Comparison of ENCODE assay signal across 9 mouse cellular contexts in the genomic region with DNA sequence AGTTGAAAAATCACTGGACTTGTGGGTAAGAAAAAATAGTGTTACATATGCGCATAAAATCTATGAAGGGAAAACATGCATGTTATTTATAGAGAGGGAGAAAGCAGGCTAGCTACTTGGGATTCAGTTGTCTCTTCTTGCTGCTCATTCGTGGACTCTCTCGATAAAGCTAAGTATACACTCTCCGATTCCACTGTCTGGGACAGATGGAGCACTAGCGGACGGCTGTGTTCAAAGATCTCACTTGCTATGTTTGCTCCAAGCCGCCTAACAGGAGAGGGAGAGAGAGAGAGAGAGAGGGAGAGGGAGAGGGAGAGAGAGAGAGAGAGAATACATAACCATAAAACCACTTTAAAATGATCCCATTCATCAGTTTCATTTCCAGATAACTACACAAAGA. TPM values are rescaled to one million over a fixed set of nuclear protein-coding genes. Genes with fewer than 3 reads are reported as not detected.
DNase-seq lines count a peak whose midpoint lies in the region.
"Had no signal": no experiment of that assay in that cellular context is flagged by ENCODE, and none has a peak within 500 bp of the region (broad histone marks: within the 10 kb centered on the region; RNA-seq: fewer than 3 reads in every experiment).

No protein-coding gene starts in this region.

- intact Hi-C loops in left cerebral cortex, postnatal 25 days (cut with DNase I) = no loop called here
- intact Hi-C loops in left cerebral cortex, postnatal 36 days (cut with DNase I) = no loop called here

- peak; percentile 27 for DNase-seq in heart, adult 11 months
- DNase-seq in heart, adult 18-20 months = no peak
- DNase-seq in left cerebral cortex, postnatal 25 days (ENCODE audit: low spot score in 2 of 2) = peak; percentile 16 to 57
- DNase-seq in left cerebral cortex, postnatal 36 days (ENCODE audit: low spot score in 2 of 2) = no peak
- DNase-seq in brain, embryonic 18.5 days (ENCODE audit: low read depth, low spot score) = peak; percentile 59
- no peak for DNase-seq in T-cell, adult 2 months (ENCODE audit: low spot score)
- DNase-seq: adrenal gland, postnatal 10 days; cerebellum, adult 2 months; cerebellum, postnatal 10 days had no signal

RNA-seq across cellular contexts. Expression of gene Sfr1, which starts 48.7 kb away (rescaled TPM):
- 10 to 100 TPM; 66.0 to 71.0 TPM for total RNA-seq in heart, adult 18-20 months (2021)
- 10 to 100 TPM; 92.2 to 96.6 TPM for total RNA-seq in left cerebral cortex, postnatal 25 days (2021)
- total RNA-seq in left cerebral cortex, postnatal 36 days (2021) = 10 to 100 TPM; 83.9 to 90.7 TPM

Comparison
In these comparisons a context has a peak if more than half of its experiments do, and no peak if none do; other contexts are left out.
1. DNase-seq: peak in heart, adult 11 months (single experiment), left cerebral cortex, postnatal 25 days (2 of 2) and brain, embryonic 18.5 days (single experiment); none in heart, adult 18-20 months (0 of 2), left cerebral cortex, postnatal 36 days (0 of 2) and T-cell, adult 2 months (single experiment).